Mouse (Mus musculus): ENCODE results near the gene Ptpn7. TPM values are rescaled to one million over a fixed set of nuclear protein-coding genes. Genes with fewer than 3 reads are reported as not detected.

Ptpn7 gene
- 19.9 and 35.9 TPM in 2 replicates for polyA plus RNA-seq (2012; rRNA removed; ENCODE audit: low replicate concordance)

DNA sequence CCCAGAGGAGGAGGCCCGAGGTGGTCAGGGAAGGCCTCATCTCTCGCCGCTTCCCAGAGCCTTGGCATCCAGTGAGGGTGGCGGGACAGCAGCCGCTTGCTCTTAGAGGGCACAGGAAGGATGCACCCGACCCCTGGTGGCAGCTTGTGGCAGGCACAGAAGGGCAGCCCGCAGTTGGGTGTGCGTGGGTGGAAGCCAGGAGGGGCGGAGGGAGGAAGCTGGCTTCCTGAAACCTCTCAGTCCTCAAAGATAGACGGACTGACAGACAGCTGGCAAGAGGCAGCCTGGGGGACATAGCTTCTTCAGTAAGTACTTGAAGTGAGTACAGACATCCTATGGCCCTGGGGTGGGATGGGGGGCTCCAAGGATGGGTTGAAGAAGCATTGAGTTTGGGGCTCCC, at the start of gene Ptpn7:
Gene Ptpn7, plus strand, starts transcription at position 228 of the 400 bp plus-strand sequence.

DNA sequence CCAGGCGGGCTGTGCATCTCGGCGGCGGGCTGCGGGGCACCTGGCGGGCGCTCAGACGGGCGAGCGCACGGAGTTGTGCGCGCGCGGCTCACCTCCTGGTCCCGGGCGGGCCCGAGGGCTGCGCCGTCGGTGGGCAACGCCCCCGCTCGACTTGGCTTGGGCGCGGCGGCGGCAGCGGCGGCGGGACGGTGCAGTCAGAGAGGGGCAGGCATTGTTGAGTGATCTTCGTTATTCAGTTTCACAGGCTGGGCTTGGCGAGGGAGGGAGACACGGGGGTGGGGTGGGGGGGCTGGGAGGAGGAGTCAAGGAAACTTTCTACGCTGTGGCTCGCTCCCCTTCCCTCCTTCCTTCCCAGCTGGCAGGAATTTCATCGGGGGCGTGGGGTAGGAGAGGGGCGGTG, 27.4 kb upstream of the Ptpn7 start, which contains the start of gene Lgr6:
Gene Lgr6, minus strand, starts transcription at position 153 of the 400 bp plus-strand sequence.

DNA sequence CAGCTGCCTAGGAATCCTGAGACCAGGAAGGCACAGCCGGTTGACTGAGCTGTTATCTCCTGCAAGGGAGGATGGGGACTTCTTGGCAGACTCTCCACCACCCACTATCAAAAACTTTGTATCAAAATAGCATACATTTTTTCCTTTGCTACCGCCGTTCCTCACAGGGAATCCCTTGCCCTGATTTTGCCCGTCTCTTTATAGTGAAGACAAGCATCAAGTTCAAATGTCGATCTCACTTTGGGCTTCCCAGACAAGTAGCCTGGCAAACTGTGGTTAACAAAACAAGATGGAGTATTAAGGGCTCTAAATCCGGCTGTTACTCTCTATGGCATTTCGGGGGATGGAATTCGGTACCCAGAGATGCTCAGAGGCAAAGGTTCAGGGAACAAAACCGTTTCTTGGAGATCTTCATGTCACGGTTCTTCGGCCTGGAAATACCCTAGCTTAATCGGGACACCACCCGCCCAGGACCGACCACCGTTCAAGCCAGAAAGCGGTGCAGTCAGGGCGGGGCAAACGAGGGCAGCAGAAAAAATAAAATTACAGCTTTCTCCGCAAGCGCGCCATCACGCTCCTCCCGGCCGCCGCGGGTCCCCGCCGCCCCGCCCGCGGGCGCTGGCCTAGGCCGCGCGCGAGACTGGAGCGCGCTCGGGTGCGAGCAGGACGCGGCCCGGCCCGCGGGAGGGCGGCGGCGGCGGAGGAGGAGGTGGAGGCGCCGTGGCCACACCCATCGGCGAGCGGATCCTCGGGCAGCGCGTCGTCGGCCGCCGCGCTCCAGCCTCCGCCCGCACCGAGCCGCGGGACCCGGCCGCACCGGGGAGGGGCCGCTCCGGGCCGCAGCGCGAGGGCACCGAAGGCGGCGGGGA, 13.8 kb downstream of the Ptpn7 start, which contains the start of gene Arl8a:
Gene Arl8a, plus strand, starts transcription at position 748 of the 869 bp plus-strand sequence.

DNA sequence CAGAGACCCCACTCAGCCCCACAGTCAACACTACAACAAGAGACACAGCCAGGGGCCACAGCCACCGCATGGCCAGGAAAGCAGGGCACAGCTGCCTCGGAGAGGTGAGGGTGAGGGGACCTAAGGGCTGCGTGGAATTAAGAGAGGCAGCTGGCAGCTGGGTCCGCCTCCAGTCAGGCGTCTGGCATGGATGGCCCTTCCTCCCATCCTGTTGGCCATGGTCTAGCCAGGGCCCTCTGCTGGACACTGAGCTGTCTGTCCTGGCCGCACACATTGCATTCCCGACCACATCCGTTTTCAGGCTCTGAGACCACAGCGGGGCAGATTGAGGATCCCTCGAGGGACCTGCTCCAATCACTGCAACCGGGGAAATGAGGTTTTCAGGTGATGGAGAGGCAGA, 34.9 kb downstream of the Ptpn7 start, which contains the start of gene Gpr37l1:
Gene Gpr37l1, minus strand, starts transcription at position 247 of the 400 bp plus-strand sequence.

Other genes with a start within 250 kb of the Ptpn7 start
- 5.7 and 16.8 TPM in 2 replicates for gene Ppp1r12b, start 176.8 kb upstream of the Ptpn7 start, polyA plus RNA-seq (2012; rRNA removed; ENCODE audit: low replicate concordance)
- gene Ube2t, start 170.1 kb upstream of the Ptpn7 start, polyA plus RNA-seq (2012; rRNA removed; ENCODE audit: low replicate concordance), result 1.1 and 2.1 TPM in 2 replicates
- 4.1 and 7.5 TPM in 2 replicates for gene Lgr6, start 27.4 kb upstream of the Ptpn7 start, polyA plus RNA-seq (2012; rRNA removed; ENCODE audit: low replicate concordance)
- gene Arl8a, start 14.1 kb downstream of the Ptpn7 start, polyA plus RNA-seq (2012; rRNA removed; ENCODE audit: low replicate concordance), result 57.8 and 68.0 TPM in 2 replicates
- 1.7 and 3.4 TPM in 2 replicates for gene Gpr37l1, start 35.0 kb downstream of the Ptpn7 start, polyA plus RNA-seq (2012; rRNA removed; ENCODE audit: low replicate concordance)
- gene Elf3, start 125.9 kb downstream of the Ptpn7 start, polyA plus RNA-seq (2012; rRNA removed; ENCODE audit: low replicate concordance), result 12.2 and 13.0 TPM in 2 replicates
- 30.6 and 39.7 TPM in 2 replicates for gene Rnpep, start 151.4 kb downstream of the Ptpn7 start, polyA plus RNA-seq (2012; rRNA removed; ENCODE audit: low replicate concordance)
- gene Timm17a, start 181.1 kb downstream of the Ptpn7 start, polyA plus RNA-seq (2012; rRNA removed; ENCODE audit: low replicate concordance), result 41.8 and 108 TPM in 2 replicates
- 6.0 and 14.6 TPM in 2 replicates for gene Lmod1, start 192.1 kb downstream of the Ptpn7 start, polyA plus RNA-seq (2012; rRNA removed; ENCODE audit: low replicate concordance)
- 16.4 and 81.4 TPM in 2 replicates for gene Shisa4, start 242.5 kb downstream of the Ptpn7 start, polyA plus RNA-seq (2012; rRNA removed; ENCODE audit: low replicate concordance)